Mouse (Mus musculus) kidney, embryonic 16.5 days (tissue): ENCODE results near the gene Crocc2. TPM values are rescaled to one million over a fixed set of nuclear protein-coding genes. Genes with fewer than 3 reads are reported as not detected.

Experiments
- ATAC-seq: fragments of 200-750 bp; cut with Nextera tagmentation; 2 replicates; pipeline ENCODE4 v1.8.0; 2017; ENCODE audit warnings: moderate TSS enrichment; ENCODE audit not compliant: low FRiP score, low TSS enrichment
- H3K27ac ChIP-seq: fragments of 300-500 bp; sonication (generic); 2 replicates; pipeline ENCODE4 v1.5.1; 2014; ENCODE audit warnings: low read length
- H3K27me3 ChIP-seq: fragments of 300-500 bp; sonication (generic); 2 replicates; pipeline ENCODE4 v1.6.1; 2014; ENCODE audit warnings: low read length, control low read depth, mixed read lengths; ENCODE audit not compliant: insufficient read depth
- H3K36me3 ChIP-seq: fragments of 300-500 bp; sonication (generic); 2 replicates; pipeline ENCODE4 v1.6.1; 2014; ENCODE audit warnings: low read length, control low read depth, mixed read lengths; ENCODE audit not compliant: insufficient read depth
- H3K4me1 ChIP-seq: fragments of 300-500 bp; sonication (generic); 2 replicates; pipeline ENCODE4 v1.6.1; 2014; ENCODE audit warnings: low read length, control low read depth, mixed read lengths; ENCODE audit not compliant: insufficient read depth
- H3K4me2 ChIP-seq: fragments of 300-500 bp; sonication (generic); replicated peaks from 2 replicates; pipeline ENCODE4 v1.6.1; 2014; ENCODE audit warnings: low read depth, low read length
- H3K4me3 ChIP-seq: fragments of 300-500 bp; sonication (generic); 2 replicates; pipeline ENCODE4 v1.5.1; 2014; ENCODE audit warnings: mild to moderate bottlenecking, low read length
- H3K9ac ChIP-seq: fragments of 300-500 bp; sonication (generic); replicated peaks from 2 replicates; pipeline ENCODE4 v1.6.1; 2014; ENCODE audit warnings: low read length
- H3K9me3 ChIP-seq: fragments of 300-500 bp; sonication (generic); 2 replicates; pipeline ENCODE4 v1.6.1; 2016; ENCODE audit warnings: low read length, control low read depth
- WGBS: fragments of 180-500 bp; shearing (Covaris S2); extraction: QIAGEN DNeasy Blood & Tissue Kit; methylation state at CpG from one replicate; pipeline ENCODE4 v1.1.7; 2014; 5-methylcytosine and 5-hydroxymethylcytosine counted together
- polyA plus RNA-seq: library from polyadenylated mRNA; unstranded; fragments of >200 nt; fragmentation: Nextera tagmentation; extraction: Ambion mirVana; gene quantifications from 2 replicates; pipeline ENCODE4 v1.2.1, GENCODE M21; 2015

Gene Crocc2
- polyA plus RNA-seq, 1 experiment from 2014 or later, result 0.34 TPM

- Histone ChIP-seq H3K27me3 (no peaks in the 10 kb centered on the region), H3K4me2 (no peak overlapping the region), H3K27ac (peak overlapping the region; percentile 56), H3K4me1 (peaks cover 24% of the 10 kb centered on the region), H3K36me3 (no peaks in the 10 kb centered on the region), H3K9me3 (no peaks in the 10 kb centered on the region), H3K9ac (0 out of 2 replicates have a peak overlapping the region, but pooled peaks have one; percentile 32), H3K4me3 (no peak overlapping the region)
- WGBS, result 72% methylated on average over 5 of the region's 5 CpGs
- no peak for ATAC-seq
These were observed 57.4 kb downstream of the Crocc2 start for GRCm38 (mm10) chr1:93225731-93226520.

GRCm38 (mm10) chr1:93227303-93227975 lies 58.9 kb downstream of the Crocc2 start:
- no peaks in the 10 kb centered on the region for H3K27me3 ChIP-seq
- H3K4me2 ChIP-seq, result no peak overlapping the region
- H3K27ac ChIP-seq, result no peak overlapping the region
- no peak overlapping the region for H3K9ac ChIP-seq
- peaks cover 24% of the 10 kb centered on the region for H3K4me1 ChIP-seq
- H3K9me3 ChIP-seq, result no peaks in the 10 kb centered on the region
- no peak; the same call in 1 of the 2 replicates for ATAC-seq
- 71% methylated on average over 7 of the region's 7 CpGs for WGBS
- H3K4me3 ChIP-seq, result no peak overlapping the region
- no peaks in the 10 kb centered on the region for H3K36me3 ChIP-seq

DNA sequence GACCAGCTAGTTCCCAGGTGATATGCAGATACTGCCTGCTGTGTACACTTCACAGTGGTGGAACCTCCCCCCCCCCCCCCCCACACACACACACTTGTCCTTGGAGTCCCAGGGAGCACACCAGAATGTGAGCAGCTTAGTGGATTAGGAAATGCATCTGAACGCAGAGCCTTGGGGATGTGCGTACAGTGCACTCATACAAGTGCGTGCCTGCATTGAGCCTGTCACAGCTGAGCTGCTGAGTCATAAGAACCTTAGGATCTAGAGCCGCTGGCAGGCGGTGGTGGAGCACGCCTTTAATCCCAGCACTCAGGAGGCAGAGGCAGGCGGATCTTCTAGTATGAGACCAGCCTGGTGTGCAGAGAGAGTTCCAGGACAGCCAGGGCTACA lies 59.4 kb downstream of the Crocc2 start:
- Histone ChIP-seq H3K4me3 (no peak overlapping the region), H3K27ac (no peak overlapping the region), H3K4me2 (no peak overlapping the region), H3K36me3 (no peaks in the 10 kb centered on the region), H3K4me1 (peaks cover 24% of the 10 kb centered on the region), H3K9me3 (no peaks in the 10 kb centered on the region), H3K27me3 (no peaks in the 10 kb centered on the region), H3K9ac (no peak overlapping the region)
- ATAC-seq, result no peak
- 94% methylated on average over 7 of the region's 7 CpGs for whole genome bisulfite sequencing

DNA sequence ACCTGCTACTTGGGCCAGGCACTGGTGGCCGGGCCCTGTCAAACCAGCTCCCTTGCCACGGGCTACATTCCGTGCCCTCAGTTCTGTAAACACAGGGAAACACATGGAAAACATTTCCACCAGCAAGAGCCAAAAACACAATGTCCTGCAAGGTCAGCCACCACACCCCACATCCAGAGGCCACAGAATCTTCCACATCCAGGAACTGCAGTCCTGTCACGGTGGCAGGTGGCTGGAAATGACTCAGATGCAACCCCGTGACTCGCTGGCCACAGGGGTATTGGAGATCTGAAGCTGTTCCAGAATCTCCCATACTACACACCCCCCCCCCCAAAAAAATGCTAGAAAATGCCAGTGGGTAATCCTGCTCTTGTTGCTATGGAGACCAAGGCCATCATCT lies 60.7 kb downstream of the Crocc2 start:
- 90% methylated on average over 6 of the region's 6 CpGs for WGBS
- peaks cover 24% of the 10 kb centered on the region for H3K4me1 ChIP-seq
- no peaks in the 10 kb centered on the region for H3K27me3 ChIP-seq
- H3K27ac ChIP-seq, result no peak overlapping the region
- H3K4me3 ChIP-seq, result no peak overlapping the region
- H3K36me3 ChIP-seq, result no peaks in the 10 kb centered on the region
- no peaks in the 10 kb centered on the region for H3K9me3 ChIP-seq
- H3K9ac ChIP-seq, result no peak overlapping the region
- ATAC-seq, result no peak
- no peak overlapping the region for H3K4me2 ChIP-seq

DNA sequence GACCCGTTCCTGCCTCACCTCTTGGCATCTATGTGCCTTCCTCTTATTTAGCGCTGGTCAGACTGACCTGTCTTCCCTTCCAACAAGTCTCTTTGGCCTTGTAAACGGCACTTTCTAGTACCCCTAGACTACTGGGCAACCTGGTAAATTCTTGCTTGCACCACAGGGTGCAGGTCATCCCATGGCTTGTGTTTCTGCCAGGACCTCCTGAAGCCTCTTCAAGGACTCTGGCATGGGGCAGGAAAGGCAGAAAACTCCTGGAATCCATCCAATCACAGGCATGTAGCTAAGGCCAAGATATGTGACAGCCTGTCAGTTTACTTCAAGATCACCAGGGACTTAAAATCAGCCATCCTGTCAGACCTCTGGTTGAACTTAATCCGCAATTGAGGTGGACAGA lies 61.1 kb downstream of the Crocc2 start:
- Histone ChIP-seq H3K4me2 (no peak overlapping the region), H3K27ac (no peak overlapping the region), H3K36me3 (no peaks in the 10 kb centered on the region), H3K27me3 (no peaks in the 10 kb centered on the region), H3K9ac (no peak overlapping the region), H3K4me1 (peaks cover 23% of the 10 kb centered on the region), H3K9me3 (no peaks in the 10 kb centered on the region), H3K4me3 (no peak overlapping the region)
- ATAC-seq, result no peak
- WGBS, result 71% methylated on average over 4 of the region's 4 CpGs

GRCm38 (mm10) chr1:93235576-93236544 lies 67.3 kb downstream of the Crocc2 start, which contains the start of gene Sned1:
TSS of gene Sned1 (plus strand) at chr1:93235841.
- Histone ChIP-seq H3K4me1 (peaks cover 17% of the 10 kb centered on the region; the same call in 1 of the 2 replicates), H3K4me2 (peak within 1 kb of the TSS; percentile 99), H3K9ac (peak within 1 kb of the TSS; percentile 72), H3K9me3 (no peaks in the 10 kb centered on the region), H3K27me3 (peaks cover 4% of the 10 kb centered on the region; the same call in 1 of the 2 replicates), H3K4me3 (peak within 1 kb of the TSS; percentile 60), H3K36me3 (no peaks in the 10 kb centered on the region), H3K27ac (peak within 1 kb of the TSS; percentile 52)
- ATAC-seq, result peak; percentile 94
- WGBS, result under 1% methylated on average over 99 of the region's 100 CpGs

GRCm38 (mm10) chr1:93236545-93236924 lies 68.0 kb downstream of the Crocc2 start:
- peak overlapping the region; percentile 99 for H3K4me2 ChIP-seq
- no peaks in the 10 kb centered on the region for H3K36me3 ChIP-seq
- H3K9ac ChIP-seq, result peak overlapping the region; percentile 72
- H3K4me3 ChIP-seq, result peak overlapping the region; percentile 60
- H3K9me3 ChIP-seq, result no peaks in the 10 kb centered on the region
- WGBS, result 5% methylated on average over 3 of the region's 3 CpGs
- H3K27me3 ChIP-seq, result peaks cover 4% of the 10 kb centered on the region; the same call in 1 of the 2 replicates
- H3K27ac ChIP-seq, result no peak overlapping the region
- peak; percentile 8; the same call in 1 of the 2 replicates for ATAC-seq
- H3K4me1 ChIP-seq, result peaks cover 17% of the 10 kb centered on the region; the same call in 1 of the 2 replicates

GRCm38 (mm10) chr1:93237676-93238075 lies 69.2 kb downstream of the Crocc2 start:
- no peak for ATAC-seq
- WGBS, result 91% methylated on average over 10 of the region's 10 CpGs
- H3K27me3 ChIP-seq, result peaks cover 4% of the 10 kb centered on the region; the same call in 1 of the 2 replicates
- H3K9ac ChIP-seq, result no peak overlapping the region
- no peaks in the 10 kb centered on the region for H3K9me3 ChIP-seq
- H3K4me1 ChIP-seq, result peaks cover 17% of the 10 kb centered on the region; the same call in 1 of the 2 replicates
- H3K4me3 ChIP-seq, result no peak overlapping the region
- no peak overlapping the region for H3K27ac ChIP-seq
- no peak overlapping the region; the same call in 1 of the 2 replicates for H3K4me2 ChIP-seq
- no peaks in the 10 kb centered on the region for H3K36me3 ChIP-seq

- no peak for ATAC-seq
- Histone ChIP-seq H3K4me2 (no peak overlapping the region), H3K4me3 (no peak overlapping the region), H3K36me3 (no peaks in the 10 kb centered on the region), H3K27me3 (peaks cover 4% of the 10 kb centered on the region; the same call in 1 of the 2 replicates), H3K9me3 (no peaks in the 10 kb centered on the region), H3K9ac (no peak overlapping the region), H3K4me1 (peaks cover 17% of the 10 kb centered on the region; the same call in 1 of the 2 replicates), H3K27ac (no peak overlapping the region)
- WGBS, result 61% methylated on average over 4 of the region's 4 CpGs
These were observed 69.7 kb downstream of the Crocc2 start for GRCm38 (mm10) chr1:93238201-93238600.
